Mouse (Mus musculus) thymus, adult 2 months (tissue): Measurements from ENCODE around the gene Rfc1.

Experiments used
- CTCF ChIP-seq: fragments of 200-500 bp; IDR thresholded peaks from 2 replicates; pipeline ENCODE4 v1.5.1; 2012; ENCODE audit warnings: mild to moderate bottlenecking, control low read depth, low read length, moderate library complexity, borderline replicate concordance; ENCODE audit not compliant: control insufficient read depth, poor library complexity, insufficient read depth; ENCODE audit errors: extremely low read depth
- POLR2A ChIP-seq: fragments of 200-500 bp; IDR thresholded peaks from 2 replicates; pipeline ENCODE4 v1.6.1; 2012; ENCODE audit warnings: mild to moderate bottlenecking, low read length, control low read depth, moderate library complexity; ENCODE audit not compliant: control insufficient read depth, poor library complexity, insufficient read depth; ENCODE audit errors: extremely low read depth

- TF ChIP-seq POLR2A = no peak
- TF ChIP-seq CTCF = no peak
Measured at GRCm38 (mm10) chr5:65308866-65309265, 26.6 kb downstream of the Rfc1 start.
